Mouse (Mus musculus) ES-E14 (cell line): ENCODE data around the gene Fam205c.

Source experiments
- CHD2 ChIP-seq: IDR thresholded peaks from 2 replicates; pipeline ENCODE4 v1.6.1; 2014; ENCODE audit warnings: mild to moderate bottlenecking, low read depth, low read length, inconsistent platforms
- HCFC1 ChIP-seq: IDR thresholded peaks from 2 replicates; pipeline ENCODE4 v1.6.1; 2012; ENCODE audit warnings: low read length, inconsistent platforms, borderline replicate concordance; ENCODE audit not compliant: insufficient read depth
- MAFK ChIP-seq: IDR thresholded peaks from 2 replicates; pipeline ENCODE4 v1.6.1; 2014; ENCODE audit warnings: mild to moderate bottlenecking, low read depth, low read length, inconsistent platforms; ENCODE audit not compliant: insufficient read depth
- ZC3H11A ChIP-seq: IDR thresholded peaks from 2 replicates; pipeline ENCODE4 v1.6.1; 2012; ENCODE audit warnings: low read depth, mild to moderate bottlenecking, inconsistent platforms, low read length, borderline replicate concordance

DNA sequence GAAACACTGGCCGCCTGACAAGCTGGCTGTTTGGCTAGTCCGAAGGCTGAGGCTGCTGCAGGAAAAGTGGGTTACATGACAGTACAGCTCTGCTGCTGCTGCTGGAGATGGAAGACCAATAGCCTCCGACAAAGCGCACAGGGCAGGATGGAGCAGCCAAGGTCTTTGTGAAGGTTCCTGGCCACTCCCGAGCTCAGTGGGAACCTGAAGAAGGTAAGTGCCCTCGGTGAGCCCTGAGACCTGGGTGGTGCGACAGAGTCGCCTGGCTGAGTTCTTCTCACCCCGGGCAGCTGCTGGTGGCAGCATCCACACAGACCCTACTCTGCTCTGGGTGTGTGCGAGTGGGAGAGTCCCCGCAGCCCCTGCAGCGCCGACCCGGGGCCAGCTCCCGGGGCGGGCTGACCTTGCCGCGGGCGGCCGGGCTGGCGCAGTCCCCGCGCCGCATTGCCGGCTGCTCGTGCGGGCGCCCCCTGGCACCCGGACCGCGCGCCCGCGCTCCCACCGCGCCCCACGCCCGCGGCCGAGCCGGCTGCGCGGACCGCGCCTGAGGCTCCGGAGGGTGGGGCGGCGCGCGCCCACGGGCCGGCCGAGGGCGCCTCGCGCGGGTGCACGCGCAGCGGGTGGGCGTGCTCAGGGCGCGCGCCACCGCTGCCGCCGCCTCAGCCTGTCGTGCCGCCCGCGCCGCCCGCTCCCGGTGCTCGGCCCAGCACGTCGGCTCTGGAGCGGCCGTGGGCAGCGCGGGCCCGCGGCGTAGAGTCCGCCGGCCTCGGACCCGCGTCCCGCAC is 42.8 kb upstream of the Fam205c start, which contains the start of gene Phf24:
- TF ChIP-seq ZC3H11A (no peak), CHD2 (no peak), MAFK (no peak), HCFC1 (no peak)
